8 mouse cellular contexts compared by ENCODE assay signal in the genomic region with DNA sequence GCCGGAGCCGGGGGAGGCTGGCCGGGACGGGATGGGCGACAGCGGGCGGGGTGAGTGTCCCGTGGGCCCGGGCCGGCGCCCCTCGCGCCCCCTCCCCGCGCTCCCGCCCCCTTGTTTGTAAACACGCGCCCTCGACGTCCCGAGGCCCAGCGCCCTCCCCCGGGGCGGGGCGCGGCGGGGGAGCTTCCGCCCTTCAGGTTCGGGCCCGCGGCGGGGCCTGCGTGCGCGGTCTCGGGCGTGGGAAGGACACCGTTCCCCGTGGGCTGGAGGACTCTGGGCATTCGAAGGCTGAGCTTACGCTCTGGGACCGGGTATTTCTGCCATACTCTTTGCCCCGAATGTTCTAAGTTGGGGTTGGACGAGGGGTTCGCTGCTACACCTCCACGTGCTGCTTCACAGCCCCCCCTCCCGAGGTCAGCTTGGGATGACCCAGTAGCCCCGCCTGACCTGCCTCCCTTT. TPM values are rescaled to one million over a fixed set of nuclear protein-coding genes. Genes with fewer than 3 reads are reported as not detected.
DNase-seq lines count a peak whose midpoint lies in the region; ATAC-seq and TF ChIP-seq lines count a peak whose summit lies in the region.

No protein-coding gene starts in this region.

- H3K4me2 ChIP-seq in forebrain, postnatal 0 days (ENCODE audit: low read depth): peak overlapping the region; percentile 88
- H3K4me2 ChIP-seq in stomach, embryonic 15.5 days: peak overlapping the region; percentile 81

- no peaks in the 10 kb centered on the region for H3K9me3 ChIP-seq in forebrain, postnatal 0 days (ENCODE audit: low read length)
- H3K9me3 ChIP-seq in stomach, embryonic 15.5 days: no peaks in the 10 kb centered on the region

- H3K27me3 ChIP-seq in forebrain, postnatal 0 days (ENCODE audit: insufficient read depth, low read length): no peaks in the 10 kb centered on the region
- no peaks in the 10 kb centered on the region for H3K27me3 ChIP-seq in stomach, embryonic 15.5 days (replicated peaks)

- peaks cover 18% of the 10 kb centered on the region for H3K4me1 ChIP-seq in forebrain, postnatal 0 days (ENCODE audit: insufficient read depth)
- H3K4me1 ChIP-seq in stomach, embryonic 15.5 days: peaks cover 40% of the 10 kb centered on the region

- H3K36me3 ChIP-seq in forebrain, postnatal 0 days (ENCODE audit: insufficient read depth): peaks cover 43% of the 10 kb centered on the region
- H3K36me3 ChIP-seq in stomach, embryonic 15.5 days: peaks cover 34% of the 10 kb centered on the region

- peak overlapping the region; percentile 91 for H3K4me3 ChIP-seq in forebrain, postnatal 0 days (ENCODE audit: low read depth, low read length)
- peak overlapping the region; percentile 79 for H3K4me3 ChIP-seq in stomach, embryonic 15.5 days (replicated peaks)

- DNase-seq in layer of hippocampus, adult 9-11 months: peak; percentile 45
- no peak for DNase-seq in layer of hippocampus, adult 11-12 months (ENCODE audit: low spot score)
- peak; percentile 86 for DNase-seq in adrenal gland, postnatal 10 days
- peak; percentile 55 for DNase-seq in forebrain, postnatal 0 days
- peak; percentile 86 for DNase-seq in kidney, postnatal 14 days

- 4% methylated on average over 40 of the region's 48 CpGs for WGBS in forebrain, postnatal 0 days
- under 1% methylated on average over 28 of the region's 48 CpGs for WGBS in stomach, embryonic 15.5 days

- H3K27ac ChIP-seq in forebrain, postnatal 0 days (ENCODE audit: low read depth, low read length): peak overlapping the region; percentile 98
- H3K27ac ChIP-seq in stomach, embryonic 15.5 days: peak overlapping the region; percentile 98

- no peak for TF ChIP-seq CTCF in forebrain, postnatal 0 days (IDR thresholded peaks at IDR 0.05; ENCODE audit: low read depth)

- peak; percentile 3; the same call in 1 of the 2 replicates for ATAC-seq in forebrain, postnatal 0 days
- ATAC-seq in megakaryocyte, adult 5-6 weeks (ENCODE audit: poor library complexity, severe bottlenecking): peak; percentile 20
- peak; percentile 5; the same call in 1 of the 2 replicates for ATAC-seq in stomach, embryonic 15.5 days (ENCODE audit: insufficient read depth, low FRiP score, low read depth)
- no peak for ATAC-seq in granulocyte monocyte progenitor cell, adult 5-6 weeks (replicated peaks; ENCODE audit: poor library complexity, severe bottlenecking)

- peak overlapping the region; percentile 93 for H3K9ac ChIP-seq in forebrain, postnatal 0 days
- peak overlapping the region; percentile 94 for H3K9ac ChIP-seq in stomach, embryonic 15.5 days

RNA-seq across cellular contexts. Expression of a gene that starts 0.6 kb away (rescaled TPM):
- total RNA-seq in adrenal gland, postnatal 10 days (2021): 10 to 100 TPM; 62.3 to 76.1 TPM
- total RNA-seq in forebrain, postnatal 0 days (2014; rRNA removed): 56.2 and 60.8 TPM in 2 replicates
- 58.1 and 58.4 TPM in 2 replicates for polyA plus RNA-seq in forebrain, postnatal 0 days (2015; fragmentation: Nextera tagmentation; extraction: Ambion mirVana)
- 19.6 and 23.4 TPM in 2 replicates for total RNA-seq in megakaryocyte, adult 5-6 weeks (2015)
- total RNA-seq in megakaryocyte, adult 5-6 weeks (2017): 23.7 and 27.2 TPM in 2 replicates
- 43.6 and 45.0 TPM in 2 replicates for polyA plus RNA-seq in stomach, embryonic 15.5 days (2015; fragmentation: Nextera tagmentation; extraction: Ambion mirVana)
- total RNA-seq in granulocyte monocyte progenitor cell, adult 5-6 weeks (2014; fragmentation: Nextera tagmentation): 51.0 and 55.4 TPM in 2 replicates
- 40.5 and 47.2 TPM in 2 replicates for total RNA-seq in granulocyte monocyte progenitor cell, adult 5-6 weeks (2017)

RNA-seq across cellular contexts. Expression of a gene that starts 0.7 kb away (rescaled TPM):
- total RNA-seq in adrenal gland, postnatal 10 days (2021): 100 to 1,000 TPM; 115 to 140 TPM
- 126 and 161 TPM in 2 replicates for total RNA-seq in forebrain, postnatal 0 days (2014; rRNA removed)
- 124 and 138 TPM in 2 replicates for polyA plus RNA-seq in forebrain, postnatal 0 days (2015; fragmentation: Nextera tagmentation; extraction: Ambion mirVana)
- total RNA-seq in megakaryocyte, adult 5-6 weeks (2015): 5.4 and 6.4 TPM in 2 replicates
- 72.5 and 83.1 TPM in 2 replicates for total RNA-seq in megakaryocyte, adult 5-6 weeks (2017)
- polyA plus RNA-seq in stomach, embryonic 15.5 days (2015; fragmentation: Nextera tagmentation; extraction: Ambion mirVana): 169 and 199 TPM in 2 replicates
- total RNA-seq in granulocyte monocyte progenitor cell, adult 5-6 weeks (2014; fragmentation: Nextera tagmentation): 41.0 and 56.8 TPM in 2 replicates
- total RNA-seq in granulocyte monocyte progenitor cell, adult 5-6 weeks (2017): 99.8 and 103 TPM in 2 replicates

RNA-seq across cellular contexts. Expression of a gene that starts 4.3 kb away (rescaled TPM):
- 100 to 1,000 TPM; 184 to 194 TPM for total RNA-seq in adrenal gland, postnatal 10 days (2021)
- total RNA-seq in forebrain, postnatal 0 days (2014; rRNA removed): 39.1 and 58.0 TPM in 2 replicates
- 54.6 and 55.7 TPM in 2 replicates for polyA plus RNA-seq in forebrain, postnatal 0 days (2015; fragmentation: Nextera tagmentation; extraction: Ambion mirVana)
- total RNA-seq in megakaryocyte, adult 5-6 weeks (2015): 67.7 and 84.3 TPM in 2 replicates
- total RNA-seq in megakaryocyte, adult 5-6 weeks (2017): 34.6 and 35.5 TPM in 2 replicates
- 50.8 and 58.4 TPM in 2 replicates for polyA plus RNA-seq in stomach, embryonic 15.5 days (2015; fragmentation: Nextera tagmentation; extraction: Ambion mirVana)
- total RNA-seq in granulocyte monocyte progenitor cell, adult 5-6 weeks (2014; fragmentation: Nextera tagmentation): 35.4 and 67.3 TPM in 2 replicates
- 27.1 and 30.1 TPM in 2 replicates for total RNA-seq in granulocyte monocyte progenitor cell, adult 5-6 weeks (2017)

RNA-seq across cellular contexts. Expression of a gene that starts 7.0 kb away (rescaled TPM):
- total RNA-seq in adrenal gland, postnatal 10 days (2021): 10 to 100 TPM in 1 of 2 experiments, 1 to 10 TPM in 1; 4.2 to 15.0 TPM
- total RNA-seq in forebrain, postnatal 0 days (2014; rRNA removed): 10.2 and 28.0 TPM in 2 replicates
- polyA plus RNA-seq in forebrain, postnatal 0 days (2015; fragmentation: Nextera tagmentation; extraction: Ambion mirVana): 1.2 and 2.1 TPM in 2 replicates
- 0.36 and 0.87 TPM in 2 replicates for total RNA-seq in megakaryocyte, adult 5-6 weeks (2015)
- 1.2 and 1.5 TPM in 2 replicates for total RNA-seq in megakaryocyte, adult 5-6 weeks (2017)
- 1.3 and 1.5 TPM in 2 replicates for polyA plus RNA-seq in stomach, embryonic 15.5 days (2015; fragmentation: Nextera tagmentation; extraction: Ambion mirVana)
- 2.1 and 3.4 TPM in 2 replicates for total RNA-seq in granulocyte monocyte progenitor cell, adult 5-6 weeks (2014; fragmentation: Nextera tagmentation)
- total RNA-seq in granulocyte monocyte progenitor cell, adult 5-6 weeks (2017): 1.2 and 3.4 TPM in 2 replicates

RNA-seq across cellular contexts. Expression of a gene that starts 7.7 kb away (rescaled TPM):
- total RNA-seq in adrenal gland, postnatal 10 days (2021): 10 to 100 TPM; 29.8 to 36.5 TPM
- 20.7 and 21.4 TPM in 2 replicates for total RNA-seq in forebrain, postnatal 0 days (2014; rRNA removed)
- polyA plus RNA-seq in forebrain, postnatal 0 days (2015; fragmentation: Nextera tagmentation; extraction: Ambion mirVana): 15.7 and 19.0 TPM in 2 replicates
- total RNA-seq in megakaryocyte, adult 5-6 weeks (2015): 5.3 and 6.7 TPM in 2 replicates
- 7.9 and 9.6 TPM in 2 replicates for total RNA-seq in megakaryocyte, adult 5-6 weeks (2017)
- polyA plus RNA-seq in stomach, embryonic 15.5 days (2015; fragmentation: Nextera tagmentation; extraction: Ambion mirVana): 19.3 and 21.0 TPM in 2 replicates
- 14.5 and 19.8 TPM in 2 replicates for total RNA-seq in granulocyte monocyte progenitor cell, adult 5-6 weeks (2014; fragmentation: Nextera tagmentation)
- total RNA-seq in granulocyte monocyte progenitor cell, adult 5-6 weeks (2017): 9.9 and 14.0 TPM in 2 replicates
